31 mouse cellular contexts compared by ENCODE assay signal in genomic region chr11:20813901-20814523, GRCm38 (mm10). TPM values are rescaled to one million over a fixed set of nuclear protein-coding genes. Genes with fewer than 3 reads are reported as not detected.
A peak's percentile ranks its signal among the peaks of the same experiment; 100 is the strongest.
DNase-seq lines count a peak whose midpoint lies in the region; ATAC-seq and TF ChIP-seq lines count a peak whose summit lies in the region.
"Had no signal": no experiment of that assay in that cellular context is flagged by ENCODE, and none has a peak within 500 bp of the region (broad histone marks: within the 10 kb centered on the region; RNA-seq: fewer than 3 reads in every experiment).

No protein-coding gene starts in this region.

- DNase-seq in heart, embryonic 10.5 days (ENCODE audit: low spot score) = peak; percentile 57
- DNase-seq in heart, adult 8-10 months (ENCODE audit: low spot score) = no peak
- no peak for DNase-seq in gastrocnemius, postnatal 25 days
- DNase-seq: adrenal gland, adult 2 months; adrenal gland, postnatal 14 days; cerebellum, adult 11 months; cerebellum, adult 8-10 months; cerebellum, postnatal 10 days; cerebellum, postnatal 36 days; embryo, embryonic 11 days; gastrocnemius, postnatal 36 days; heart, adult 18-20 months; heart, postnatal 10 days; heart, postnatal 36 days; kidney, adult 18-20 months had no signal

- no peak overlapping the region for H3K27ac ChIP-seq in heart, embryonic 10.5 days
- H3K27ac ChIP-seq in intestine, embryonic 16.5 days (ENCODE audit: low read length) = no peak overlapping the region
- peak overlapping the region; percentile 63 for H3K27ac ChIP-seq in small intestine, adult 2 months (ENCODE audit: insufficient read depth, low read depth, low read length)
- H3K27ac ChIP-seq: embryonic facial prominence, embryonic 10.5 days; embryonic facial prominence, embryonic 13.5 days; forebrain, embryonic 10.5 days; forebrain, embryonic 13.5 days; heart, embryonic 15.5 days; hindbrain, embryonic 10.5 days; hindbrain, embryonic 13.5 days had no signal

- no peaks in the 10 kb centered on the region for H3K4me1 ChIP-seq in heart, embryonic 10.5 days
- H3K4me1 ChIP-seq in intestine, embryonic 16.5 days (ENCODE audit: control insufficient read depth, insufficient read depth, low read length) = no peaks in the 10 kb centered on the region
- H3K4me1 ChIP-seq in small intestine, adult 2 months (ENCODE audit: control insufficient read depth, insufficient read depth, insufficient read length, low read length) = peaks cover 3% of the 10 kb centered on the region; the same call in 1 of the 2 replicates
- H3K4me1 ChIP-seq: embryonic facial prominence, embryonic 13.5 days; forebrain, embryonic 13.5 days; heart, embryonic 15.5 days; hindbrain, embryonic 13.5 days had no signal

- no peak overlapping the region for H3K4me2 ChIP-seq in intestine, embryonic 16.5 days (ENCODE audit: low read depth, low read length)
- H3K4me2 ChIP-seq: embryonic facial prominence, embryonic 13.5 days; forebrain, embryonic 13.5 days; heart, embryonic 11.5 days; heart, embryonic 15.5 days; hindbrain, embryonic 13.5 days had no signal

- H3K9me3 ChIP-seq in heart, embryonic 10.5 days = no peaks in the 10 kb centered on the region
- no peaks in the 10 kb centered on the region for H3K9me3 ChIP-seq in intestine, embryonic 16.5 days (ENCODE audit: control insufficient read depth, low read length)
- H3K9me3 ChIP-seq: embryonic facial prominence, embryonic 10.5 days; embryonic facial prominence, embryonic 13.5 days; forebrain, embryonic 10.5 days; forebrain, embryonic 13.5 days; heart, embryonic 15.5 days; hindbrain, embryonic 10.5 days; hindbrain, embryonic 13.5 days had no signal

- no peak overlapping the region for H3K4me3 ChIP-seq in heart, embryonic 10.5 days
- no peak overlapping the region for H3K4me3 ChIP-seq in intestine, embryonic 16.5 days (ENCODE audit: low read length)
- H3K4me3 ChIP-seq in small intestine, adult 2 months (ENCODE audit: low read depth, low read length) = no peak overlapping the region
- H3K4me3 ChIP-seq: embryonic facial prominence, embryonic 10.5 days; embryonic facial prominence, embryonic 13.5 days; erythroblast, embryonic 14.5 days; forebrain, embryonic 10.5 days; forebrain, embryonic 13.5 days; heart, embryonic 15.5 days; hindbrain, embryonic 10.5 days; hindbrain, embryonic 13.5 days had no signal

- no peak for TF ChIP-seq POLR2A in small intestine, adult 2 months (IDR thresholded peaks at IDR 0.05; ENCODE audit: low read depth, low read length)

- no peaks in the 10 kb centered on the region for H3K36me3 ChIP-seq in heart, embryonic 10.5 days
- H3K36me3 ChIP-seq in intestine, embryonic 16.5 days (ENCODE audit: control insufficient read depth, insufficient read depth, low read length) = no peaks in the 10 kb centered on the region
- H3K36me3 ChIP-seq in small intestine, adult 2 months (ENCODE audit: control insufficient read depth, insufficient read depth, low read length) = no peaks in the 10 kb centered on the region
- H3K36me3 ChIP-seq: embryonic facial prominence, embryonic 10.5 days; embryonic facial prominence, embryonic 13.5 days; forebrain, embryonic 10.5 days; heart, embryonic 15.5 days; hindbrain, embryonic 10.5 days; hindbrain, embryonic 13.5 days had no signal

- no peak for TF ChIP-seq CTCF in small intestine, adult 2 months (IDR thresholded peaks at IDR 0.05; ENCODE audit: extremely low read depth, insufficient read length, insufficient replicate concordance, low read depth, low read length)

- no peak overlapping the region for H3K9ac ChIP-seq in intestine, embryonic 16.5 days (ENCODE audit: low read depth, low read length)
- H3K9ac ChIP-seq: embryonic facial prominence, embryonic 13.5 days; forebrain, embryonic 13.5 days; heart, embryonic 15.5 days; hindbrain, embryonic 13.5 days had no signal

- no peaks in the 10 kb centered on the region for H3K27me3 ChIP-seq in heart, embryonic 10.5 days (ENCODE audit: insufficient read depth, poor library complexity, severe bottlenecking)
- no peaks in the 10 kb centered on the region for H3K27me3 ChIP-seq in intestine, embryonic 16.5 days (replicated peaks; ENCODE audit: control insufficient read depth, insufficient read depth, low read length)
- no peaks in the 10 kb centered on the region for H3K27me3 ChIP-seq in small intestine, adult 2 months (ENCODE audit: control insufficient read depth, insufficient read depth, low read length)
- H3K27me3 ChIP-seq: embryonic facial prominence, embryonic 13.5 days; forebrain, embryonic 13.5 days; heart, embryonic 15.5 days; hindbrain, embryonic 13.5 days had no signal

- peak; percentile 94 for ATAC-seq in intestine, embryonic 16.5 days
- no peak for ATAC-seq in granulocyte monocyte progenitor cell, adult 5-6 weeks (replicated peaks; ENCODE audit: poor library complexity, severe bottlenecking)
- ATAC-seq: CD4-positive, CD25-positive, alpha-beta regulatory T cell, adult 4 months; forebrain, embryonic 13.5 days; forebrain, embryonic 16.5 days; hindbrain, embryonic 16.5 days; inflammation-experienced regulatory T-cells, adult 6 months had no signal

- WGBS in heart, embryonic 10.5 days = 75% methylated on average over 6 of the region's 6 CpGs
- WGBS in intestine, embryonic 16.5 days = 75% methylated on average over 6 of the region's 6 CpGs
- 55% methylated on average over 6 of the region's 6 CpGs for WGBS in small intestine, adult 2 months

RNA-seq across cellular contexts. Expression of gene Lgalsl, which starts 16.8 kb away (rescaled TPM):
- 44.5 and 53.4 TPM in 2 replicates for polyA plus RNA-seq in heart, embryonic 10.5 days (2016; fragmentation: Nextera tagmentation; extraction: Ambion mirVana)
- 10 to 100 TPM; 25.3 to 32.2 (median 29.7) TPM for total RNA-seq in heart, adult 8-10 months (2022)
- 24.0 and 24.3 TPM in 2 replicates for polyA plus RNA-seq in intestine, embryonic 16.5 days (2015; fragmentation: Nextera tagmentation; extraction: Ambion mirVana)
- polyA plus RNA-seq in small intestine, adult 2 months (2012; rRNA removed) = 2.7 and 4.5 TPM in 2 replicates
- 4.4 and 8.2 TPM in 2 replicates for total RNA-seq in granulocyte monocyte progenitor cell, adult 5-6 weeks (2014; fragmentation: Nextera tagmentation)
- 5.9 and 7.2 TPM in 2 replicates for total RNA-seq in granulocyte monocyte progenitor cell, adult 5-6 weeks (2017)
- 10 to 100 TPM; 64.0 to 79.7 TPM for total RNA-seq in gastrocnemius, postnatal 25 days (2021)
